Mouse (Mus musculus) liver, adult 2 months (tissue): Measurements from ENCODE around the gene Ppara. TPM values are rescaled to one million over a fixed set of nuclear protein-coding genes. Genes with fewer than 3 reads are reported as not detected.

Source experiments
- DNase-seq: peaks from one replicate; pipeline ENCODE4 v3.0.0-alpha.2; 2011; ENCODE audit warnings: low read depth, low spot score; ENCODE audit errors: extremely low read depth
- H3K27ac ChIP-seq: fragments of 200-500 bp; replicated peaks from 2 replicates; pipeline ENCODE4 v1.5.1; 2012; ENCODE audit warnings: low read depth, mild to moderate bottlenecking, control low read depth, inconsistent platforms, low read length; ENCODE audit not compliant: insufficient read depth
- H3K27me3 ChIP-seq: fragments of 200-500 bp; 2 replicates; pipeline ENCODE4 v1.6.1; 2012; ENCODE audit warnings: mild to moderate bottlenecking, moderate library complexity, low read length, inconsistent platforms; ENCODE audit not compliant: control insufficient read depth, insufficient read depth
- H3K36me3 ChIP-seq: fragments of 200-500 bp; 2 replicates; pipeline ENCODE4 v1.6.1; 2012; ENCODE audit warnings: low read length, inconsistent platforms; ENCODE audit not compliant: control insufficient read depth, insufficient read depth
- H3K4me1 ChIP-seq: fragments of 200-500 bp; 2 replicates; pipeline ENCODE4 v1.6.1; 2011; ENCODE audit warnings: low read length; ENCODE audit not compliant: control insufficient read depth, insufficient read depth
- H3K4me3 ChIP-seq: fragments of 200-500 bp; 2 replicates; pipeline ENCODE4 v1.5.1; 2011; ENCODE audit warnings: low read depth, mild to moderate bottlenecking, control low read depth, low read length, moderate library complexity; ENCODE audit not compliant: insufficient read depth
- H3K79me2 ChIP-seq: fragments of 200-500 bp; 2 replicates; pipeline ENCODE4 v1.6.1; 2012; ENCODE audit warnings: inconsistent platforms, mild to moderate bottlenecking, low read length, moderate library complexity; ENCODE audit not compliant: control insufficient read depth, insufficient read depth
- H3K9ac ChIP-seq: fragments of 200-500 bp; 2 replicates; pipeline ENCODE4 v1.6.1; 2012; ENCODE audit warnings: low read depth, mild to moderate bottlenecking, control low read depth, inconsistent platforms, low read length
- CTCF ChIP-seq: fragments of 200-500 bp; IDR thresholded peaks from 2 replicates; pipeline ENCODE4 v1.5.1; 2011; ENCODE audit warnings: low read depth, low read length, control low read depth
- POLR2A ChIP-seq: fragments of 200-500 bp; IDR thresholded peaks from 2 replicates; pipeline ENCODE4 v1.6.1; 2011; ENCODE audit warnings: low read length, control low read depth; ENCODE audit not compliant: insufficient read depth; ENCODE audit errors: extremely low read depth
- WGBS: fragments of 180-500 bp; shearing (Covaris S2); methylation state at CpG from one replicate; pipeline ENCODE4 v1.1.7; 2018; 5-methylcytosine and 5-hydroxymethylcytosine counted together
- polyA plus RNA-seq: library from polyadenylated mRNA; depleted of rRNA; stranded (reverse); fragments of >200 nt; gene quantifications from 2 replicates; pipeline ENCODE4 v1.2.3, GENCODE M21; 2012
- total RNA-seq: library from RNA; depleted of rRNA; stranded (reverse); fragments of >200 nt; gene quantifications from 2 replicates; pipeline ENCODE4 v1.2.3, GENCODE M21; 2014

Gene Ppara
- total and polyA plus RNA-seq, 2 experiments: 36.2 to 184 TPM

- Histone ChIP-seq H3K27ac (peak within 1 kb of the TSS; percentile 86), H3K4me1 (peaks cover 24% of the 10 kb centered on the region; the same call in 1 of the 2 replicates), H3K9ac (peak within 1 kb of the TSS; percentile 75), H3K36me3 (peaks cover 6% of the 10 kb centered on the region; the same call in 1 of the 2 replicates), H3K4me3 (peak within 1 kb of the TSS; percentile 65), H3K27me3 (no peaks in the 10 kb centered on the region), H3K79me2 (0 out of 2 replicates have a peak, but pooled peaks cover 4% of the 10 kb centered on the region)
- 1% methylated on average over 27 of the region's 27 CpGs for WGBS
- DNase-seq: peak; percentile 91
- TF ChIP-seq POLR2A: peak; percentile 68; the same call in 1 of the 2 replicates
- no peak for TF ChIP-seq CTCF
These were observed 97.3 kb downstream of the Ppara start, which contains the start of gene Ttc38 for GRCm38 (mm10) chr15:85831954-85832590. Ttc38 (plus strand) TSS chr15:85832306.

- TF ChIP-seq CTCF: no peak
- no peak for TF ChIP-seq POLR2A
- no peaks in the 10 kb centered on the region for H3K27me3 ChIP-seq
- DNase-seq: peak; percentile 81
- WGBS: 11% methylated on average over 8 of the region's 8 CpGs
- peaks cover 6% of the 10 kb centered on the region; the same call in 1 of the 2 replicates for H3K36me3 ChIP-seq
- H3K4me1 ChIP-seq: peaks cover 24% of the 10 kb centered on the region; the same call in 1 of the 2 replicates
- peak overlapping the region; percentile 86 for H3K27ac ChIP-seq
- H3K4me3 ChIP-seq: peak overlapping the region; percentile 65
- H3K9ac ChIP-seq: peak overlapping the region; percentile 75
- H3K79me2 ChIP-seq: 0 out of 2 replicates have a peak, but pooled peaks cover 4% of the 10 kb centered on the region
These were observed 97.8 kb downstream of the Ppara start for GRCm38 (mm10) chr15:85832599-85832998.

- Histone ChIP-seq H3K79me2 (0 out of 2 replicates have a peak, but pooled peaks cover 4% of the 10 kb centered on the region), H3K4me3 (no peak overlapping the region), H3K27me3 (no peaks in the 10 kb centered on the region), H3K27ac (no peak overlapping the region), H3K9ac (no peak overlapping the region), H3K4me1 (peaks cover 9% of the 10 kb centered on the region; the same call in 1 of the 2 replicates), H3K36me3 (peaks cover 12% of the 10 kb centered on the region)
- no peak for DNase-seq
- TF ChIP-seq POLR2A (no peak), CTCF (no peak; the same call in 1 of the 2 replicates)
- WGBS: 72% methylated on average over 3 of the region's 3 CpGs
These were observed 100.6 kb downstream of the Ppara start for GRCm38 (mm10) chr15:85835335-85835734.

- 92% methylated on average over 5 of the region's 5 CpGs for WGBS
- TF ChIP-seq CTCF (no peak), POLR2A (no peak)
- no peaks in the 10 kb centered on the region for H3K27me3 ChIP-seq
- H3K9ac ChIP-seq: no peak overlapping the region
- H3K4me3 ChIP-seq: no peak overlapping the region
- peaks cover 11% of the 10 kb centered on the region; the same call in 1 of the 2 replicates for H3K4me1 ChIP-seq
- H3K27ac ChIP-seq: no peak overlapping the region
- DNase-seq: no peak
- 0 out of 2 replicates have a peak, but pooled peaks cover 7% of the 10 kb centered on the region for H3K79me2 ChIP-seq
- peaks cover 17% of the 10 kb centered on the region for H3K36me3 ChIP-seq
These were observed 102.1 kb downstream of the Ppara start for GRCm38 (mm10) chr15:85836887-85837286.

- DNase-seq: no peak
These were observed 106.2 kb downstream of the Ppara start for GRCm38 (mm10) chr15:85840983-85841382.

More at GRCm38 (mm10) chr15:85840983-85841382, 106.2 kb downstream of the Ppara start:
- no peak overlapping the region for H3K9ac ChIP-seq
- H3K36me3 ChIP-seq: peaks cover 21% of the 10 kb centered on the region
- H3K27ac ChIP-seq: no peak overlapping the region
- WGBS: 74% methylated on average over 6 of the region's 6 CpGs
- 0 out of 2 replicates have a peak, but pooled peaks cover 4% of the 10 kb centered on the region for H3K79me2 ChIP-seq
- H3K4me3 ChIP-seq: no peak overlapping the region
- TF ChIP-seq CTCF (peak; percentile 79), POLR2A (no peak)
- 0 out of 2 replicates have a peak, but pooled peaks cover 3% of the 10 kb centered on the region for H3K4me1 ChIP-seq
- H3K27me3 ChIP-seq: no peaks in the 10 kb centered on the region
